Mouse (Mus musculus) forebrain, embryonic 11.5 days (tissue): ENCODE results near the gene Rdh16f2. TPM values are rescaled to one million over a fixed set of nuclear protein-coding genes. Genes with fewer than 3 reads are reported as not detected.
"Not testable (repeated sequence)": the region's sequence is repeated elsewhere in the genome, so short reads cannot be mapped to it uniquely, and the experiment has no call there.

Source experiments
- ATAC-seq: fragments of 200-750 bp; cut with Nextera tagmentation; replicated peaks from 2 replicates; pipeline ENCODE4 v1.8.0; 2017; ENCODE audit warnings: moderate TSS enrichment; ENCODE audit not compliant: low FRiP score
- DNase-seq: peaks from one replicate; pipeline ENCODE4 v3.0.0-alpha.2; 2017; ENCODE audit warnings: low spot score
- H3K27ac ChIP-seq: fragments of 300-500 bp; sonication (generic); 2 replicates; pipeline ENCODE4 v1.5.1; 2014; ENCODE audit warnings: low read depth, low read length
- H3K27me3 ChIP-seq: fragments of 300-500 bp; sonication (generic); 2 replicates; pipeline ENCODE4 v1.6.1; 2014; ENCODE audit warnings: mild to moderate bottlenecking, low read length, mixed read lengths; ENCODE audit not compliant: control insufficient read depth, insufficient read depth
- H3K36me3 ChIP-seq: fragments of 300-500 bp; sonication (generic); 2 replicates; pipeline ENCODE4 v1.6.1; 2014; ENCODE audit warnings: mild to moderate bottlenecking, low read length, moderate library complexity, mixed read lengths; ENCODE audit not compliant: control insufficient read depth, insufficient read depth
- H3K4me1 ChIP-seq: fragments of 300-500 bp; sonication (generic); replicated peaks from 2 replicates; pipeline ENCODE4 v1.6.1; 2014; ENCODE audit warnings: low read length, mixed read lengths; ENCODE audit not compliant: control insufficient read depth, insufficient read depth
- H3K4me2 ChIP-seq: fragments of 300-500 bp; sonication (generic); 2 replicates; pipeline ENCODE4 v1.6.1; 2014; ENCODE audit warnings: low read depth, mild to moderate bottlenecking, low read length, moderate library complexity, mixed read lengths; ENCODE audit not compliant: severe bottlenecking
- H3K4me3 ChIP-seq: fragments of 300-500 bp; sonication (generic); 2 replicates; pipeline ENCODE4 v1.5.1; 2014; ENCODE audit warnings: low read depth, low read length
- H3K9ac ChIP-seq: fragments of 300-500 bp; sonication (generic); 2 replicates; pipeline ENCODE4 v1.6.1; 2014; ENCODE audit warnings: low read length
- H3K9me3 ChIP-seq: fragments of 300-500 bp; sonication (generic); 2 replicates; pipeline ENCODE4 v1.6.1; 2016; ENCODE audit warnings: low read length, mixed read lengths; ENCODE audit not compliant: control insufficient read depth
- WGBS: fragments of 180-500 bp; shearing (Covaris S2); extraction: QIAGEN DNeasy Blood & Tissue Kit; methylation state at CpG from one replicate; pipeline ENCODE4 v1.1.7; 2014; 5-methylcytosine and 5-hydroxymethylcytosine counted together
- polyA plus RNA-seq: library from polyadenylated mRNA; unstranded; fragments of >200 nt; fragmentation: Nextera tagmentation; extraction: Ambion mirVana; gene quantifications from 2 replicates; pipeline ENCODE4 v1.2.1, GENCODE M21; 2014

Gene Rdh16f2
- polyA plus RNA-seq, 1 experiment from 2014 or later = not detected

DNA sequence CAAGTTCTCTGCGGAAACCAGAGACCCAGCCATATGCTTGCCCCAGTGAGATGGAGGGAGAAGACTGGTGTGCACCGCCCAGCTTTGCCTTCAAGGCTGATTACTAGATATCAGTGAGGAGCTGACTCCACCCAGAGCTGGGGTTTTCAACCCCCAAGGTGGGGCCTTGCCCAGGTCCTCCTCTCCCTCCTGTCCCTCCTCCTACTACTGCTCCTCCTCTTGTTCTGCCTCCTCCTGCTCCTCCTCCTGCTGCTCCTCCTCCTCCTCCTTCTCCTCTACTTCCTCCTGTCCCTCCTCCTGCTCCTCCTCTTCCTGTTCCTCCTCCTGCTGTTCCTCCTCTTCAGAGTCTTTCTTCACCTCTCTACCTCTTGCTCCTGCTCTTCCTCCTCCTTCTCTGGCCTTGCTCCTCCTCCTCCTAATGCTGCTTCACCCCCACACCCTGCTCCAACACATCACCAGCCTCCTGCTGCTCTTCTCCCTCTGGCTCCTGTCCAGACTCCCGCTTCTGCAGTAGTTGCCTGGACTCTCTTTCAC lies 12.9 kb downstream of the Rdh16f2 start:
- no peak for DNase-seq
- no peak overlapping the region for H3K4me2 ChIP-seq
- 92% methylated on average over 3 of the region's 3 CpGs for WGBS
- H3K27me3 ChIP-seq = no peaks in the 10 kb centered on the region
- no peaks in the 10 kb centered on the region for H3K9me3 ChIP-seq
- H3K36me3 ChIP-seq = no peaks in the 10 kb centered on the region
- H3K4me1 ChIP-seq = no peaks in the 10 kb centered on the region
- no peak overlapping the region for H3K9ac ChIP-seq
- no peak for ATAC-seq
- H3K4me3 ChIP-seq = no peak overlapping the region
- no peak overlapping the region for H3K27ac ChIP-seq

DNA sequence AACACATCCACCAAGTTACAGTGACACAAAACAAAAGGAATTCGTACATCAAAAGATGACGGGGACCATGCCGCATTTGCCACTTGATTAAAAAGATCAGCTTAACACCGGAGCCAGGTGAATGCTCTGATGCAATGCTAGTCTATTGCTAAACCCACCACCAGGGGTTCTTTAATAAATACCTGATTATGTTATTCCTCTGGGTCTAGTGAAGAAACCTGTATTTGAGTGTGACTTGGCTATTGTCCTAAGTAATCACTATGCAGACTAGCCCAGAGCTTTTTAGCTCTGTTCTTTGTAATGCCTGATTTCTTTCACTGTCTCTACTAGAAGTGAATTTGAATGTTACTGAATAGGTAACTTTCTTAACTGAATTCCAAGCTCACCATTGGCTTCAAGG lies 14.8 kb downstream of the Rdh16f2 start:
- H3K9ac ChIP-seq = no peak overlapping the region
- H3K27me3 ChIP-seq = no peaks in the 10 kb centered on the region
- H3K27ac ChIP-seq = no peak overlapping the region
- 90% methylated on average over 4 of the region's 4 CpGs for WGBS
- no peak overlapping the region for H3K4me3 ChIP-seq
- H3K9me3 ChIP-seq = no peaks in the 10 kb centered on the region
- no peak for DNase-seq
- no peak for ATAC-seq
- no peaks in the 10 kb centered on the region for H3K36me3 ChIP-seq
- H3K4me2 ChIP-seq = no peak overlapping the region
- H3K4me1 ChIP-seq = no peaks in the 10 kb centered on the region

DNA sequence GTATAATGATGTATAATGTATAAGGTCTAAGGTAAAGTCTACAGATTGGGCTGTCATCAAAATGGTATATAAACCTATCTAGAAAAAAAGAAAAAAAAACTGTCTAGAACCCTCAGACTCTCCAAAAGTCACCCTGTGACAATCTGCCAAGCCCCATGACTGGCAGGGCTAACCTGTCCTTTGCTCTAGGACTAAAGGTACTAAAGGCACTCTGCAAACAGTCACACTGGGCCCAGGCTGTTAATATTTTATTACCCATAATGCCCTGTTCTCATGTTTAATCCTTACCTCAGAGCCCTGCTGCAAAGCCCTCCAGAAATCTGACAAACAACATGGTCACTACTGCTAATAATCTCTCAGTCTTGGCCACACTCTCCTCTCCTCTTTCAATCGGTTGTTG lies 20.3 kb downstream of the Rdh16f2 start:
- WGBS = 86% methylated on average over 1 of the region's 1 CpGs
- no peak overlapping the region for H3K4me2 ChIP-seq
- H3K4me1 ChIP-seq = no peaks in the 10 kb centered on the region
- DNase-seq (no peak), ATAC-seq (no peak)
- no peaks in the 10 kb centered on the region for H3K36me3 ChIP-seq
- H3K9ac ChIP-seq = no peak overlapping the region
- no peak overlapping the region for H3K27ac ChIP-seq
- no peak overlapping the region for H3K4me3 ChIP-seq
- no peaks in the 10 kb centered on the region for H3K27me3 ChIP-seq
- no peaks in the 10 kb centered on the region for H3K9me3 ChIP-seq

DNA sequence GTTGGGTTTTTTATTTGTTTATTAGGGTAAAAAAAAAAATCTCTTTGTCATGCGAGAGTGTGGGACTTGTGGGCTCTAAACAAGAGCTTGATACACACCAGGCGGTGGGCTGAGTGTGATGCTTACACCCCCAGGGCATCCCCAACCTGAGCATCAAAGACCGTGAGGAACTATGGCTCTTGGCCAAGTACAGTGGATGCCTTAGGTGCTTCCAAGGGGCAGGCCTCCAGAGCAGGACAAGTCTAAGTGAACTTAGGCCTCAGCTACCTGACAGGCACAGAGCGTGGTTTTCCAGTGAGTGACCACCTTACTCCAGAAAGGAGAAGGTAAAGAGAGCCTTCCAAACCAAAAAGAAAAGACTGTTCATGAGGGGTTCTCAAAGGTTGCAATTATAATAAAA lies 20.7 kb downstream of the Rdh16f2 start:
- ATAC-seq (no peak), DNase-seq (no peak)
- Histone ChIP-seq H3K4me3 (no peak overlapping the region), H3K9ac (no peak overlapping the region), H3K27ac (no peak overlapping the region), H3K4me1 (no peaks in the 10 kb centered on the region), H3K27me3 (no peaks in the 10 kb centered on the region), H3K36me3 (no peaks in the 10 kb centered on the region), H3K4me2 (no peak overlapping the region), H3K9me3 (no peaks in the 10 kb centered on the region)
- WGBS = 84% methylated on average over 4 of the region's 4 CpGs

DNA sequence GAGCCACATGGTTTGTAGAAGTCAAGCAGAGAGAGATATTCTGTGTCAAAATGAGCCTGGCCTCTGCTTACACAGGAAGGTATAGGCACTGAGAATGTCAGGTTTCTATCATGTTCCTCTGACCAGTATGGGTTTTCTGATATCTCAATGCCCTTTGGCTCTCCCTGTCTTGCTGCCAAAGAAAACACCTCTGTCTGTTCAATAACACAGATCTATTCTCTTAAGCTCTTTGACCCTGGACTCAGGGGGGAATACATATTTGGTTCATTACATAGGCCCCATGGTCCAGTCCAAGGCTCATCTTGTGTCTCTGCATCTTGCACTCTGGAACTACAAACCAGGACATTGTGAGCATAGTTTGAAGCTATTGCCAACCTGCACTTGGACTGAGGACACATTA lies 22.3 kb downstream of the Rdh16f2 start, which contains the start of gene Rdh7:
Rdh7 (minus strand) TSS at position 213 of the 400 bp plus-strand sequence.
- ATAC-seq = no peak
- Histone ChIP-seq H3K4me1 (no peaks in the 10 kb centered on the region), H3K27ac (no peak within 1 kb of the TSS), H3K4me2 (no peak within 1 kb of the TSS), H3K4me3 (no peak within 1 kb of the TSS), H3K9ac (no peak within 1 kb of the TSS), H3K27me3 (no peaks in the 10 kb centered on the region), H3K36me3 (no peaks in the 10 kb centered on the region), H3K9me3 (no peaks in the 10 kb centered on the region)
- DNase-seq = no peak

DNA sequence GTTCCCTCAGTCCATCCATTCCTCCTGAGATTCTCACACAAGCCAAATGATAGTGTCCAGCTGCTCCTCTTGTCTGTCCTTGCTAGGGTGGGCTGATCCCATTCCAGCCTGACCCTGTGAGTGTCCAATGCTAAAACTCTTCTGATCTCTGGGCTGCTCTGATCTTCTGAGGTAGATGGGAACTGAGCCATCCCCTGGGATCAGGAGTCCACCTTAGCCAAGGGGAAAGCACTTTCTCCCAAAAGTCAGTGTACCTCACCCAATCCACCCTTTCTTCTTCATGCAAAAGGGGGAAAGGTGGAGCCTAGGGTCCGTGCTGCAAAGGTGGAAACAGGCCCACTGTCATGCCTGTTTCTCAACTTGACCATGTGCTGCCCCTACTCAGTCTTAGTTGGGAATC lies 25.2 kb downstream of the Rdh16f2 start:
- Histone ChIP-seq H3K4me3 (no peak overlapping the region), H3K4me1 (no peaks in the 10 kb centered on the region), H3K27ac (no peak overlapping the region), H3K36me3 (no peaks in the 10 kb centered on the region), H3K9me3 (no peaks in the 10 kb centered on the region), H3K4me2 (no peak overlapping the region), H3K9ac (no peak overlapping the region), H3K27me3 (no peaks in the 10 kb centered on the region)
- 75% methylated on average over 1 of the region's 1 CpGs for WGBS
- DNase-seq (no peak), ATAC-seq (no peak)

DNA sequence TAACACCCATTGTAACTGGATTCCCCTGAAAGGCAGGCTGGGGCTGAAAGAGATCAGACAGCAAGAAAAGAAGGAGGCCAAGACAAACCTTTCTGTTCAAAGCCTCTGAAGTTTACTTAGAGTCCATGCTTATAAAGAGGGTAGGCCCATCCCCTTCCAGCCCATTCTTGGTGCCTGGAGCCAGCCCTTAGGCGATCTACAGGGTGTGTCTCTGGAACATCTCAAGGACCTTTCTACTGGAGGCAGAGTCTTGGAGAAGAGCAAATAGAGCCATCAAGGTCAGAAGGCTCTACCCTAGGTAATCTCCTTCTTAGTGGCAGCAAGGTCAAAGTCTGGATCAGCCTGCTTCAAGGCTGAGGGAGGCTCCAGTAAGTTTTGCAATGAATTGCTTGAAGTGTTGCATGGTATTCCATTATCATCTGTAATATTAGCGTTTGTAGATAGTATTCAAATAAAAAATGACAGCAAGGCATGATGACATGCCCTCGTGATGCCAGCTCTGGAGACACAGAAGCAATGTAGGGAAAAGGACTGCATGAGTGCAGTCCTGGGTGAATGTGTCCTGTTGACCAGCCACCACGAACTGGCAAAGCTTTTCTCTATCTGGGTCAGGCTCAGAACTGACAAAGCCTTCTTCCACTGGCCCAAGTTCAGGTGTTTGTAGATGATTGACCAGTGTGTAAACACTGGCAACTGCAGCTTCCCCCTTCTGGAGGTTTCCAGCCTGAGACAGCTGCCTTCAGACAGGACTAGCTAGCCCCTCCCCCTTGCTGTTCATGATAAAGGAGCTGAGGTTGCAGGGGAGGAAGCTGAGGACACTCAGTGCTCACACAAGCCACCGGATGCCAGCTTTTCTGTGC lies 27.1 kb downstream of the Rdh16f2 start:
- 69% methylated on average over 5 of the region's 5 CpGs for WGBS
- not testable (repeated sequence) for H3K4me3 ChIP-seq, ATAC-seq, H3K4me2 ChIP-seq, H3K9ac ChIP-seq, H3K27ac ChIP-seq, H3K36me3 ChIP-seq, H3K27me3 ChIP-seq, H3K9me3 ChIP-seq, DNase-seq, H3K4me1 ChIP-seq

DNA sequence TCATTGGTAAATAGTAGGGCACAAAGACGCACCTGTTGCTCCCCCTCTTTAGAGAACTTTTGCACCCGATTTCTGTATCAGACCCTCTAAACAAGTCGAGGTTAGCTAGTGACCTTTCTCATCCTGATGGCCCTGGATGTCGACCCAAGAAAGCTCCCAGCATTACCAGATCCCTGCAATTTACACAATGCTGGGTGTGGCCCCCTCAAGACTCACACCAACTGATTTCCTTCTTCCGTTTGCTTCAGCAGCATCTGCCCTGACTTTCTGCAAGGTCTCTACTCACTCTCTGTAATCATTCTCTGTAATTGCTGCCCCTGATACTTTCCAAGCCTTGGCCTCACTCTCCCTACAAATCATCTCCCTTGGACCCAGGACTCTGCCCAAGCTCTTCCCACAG lies 30.4 kb downstream of the Rdh16f2 start:
- Histone ChIP-seq H3K9ac (no peak overlapping the region), H3K4me2 (no peak overlapping the region), H3K36me3 (no peaks in the 10 kb centered on the region), H3K4me3 (no peak overlapping the region), H3K4me1 (no peaks in the 10 kb centered on the region), H3K9me3 (no peaks in the 10 kb centered on the region), H3K27me3 (no peaks in the 10 kb centered on the region), H3K27ac (no peak overlapping the region)
- no peak for ATAC-seq
- DNase-seq = no peak
- 69% methylated on average over 5 of the region's 5 CpGs for WGBS

DNA sequence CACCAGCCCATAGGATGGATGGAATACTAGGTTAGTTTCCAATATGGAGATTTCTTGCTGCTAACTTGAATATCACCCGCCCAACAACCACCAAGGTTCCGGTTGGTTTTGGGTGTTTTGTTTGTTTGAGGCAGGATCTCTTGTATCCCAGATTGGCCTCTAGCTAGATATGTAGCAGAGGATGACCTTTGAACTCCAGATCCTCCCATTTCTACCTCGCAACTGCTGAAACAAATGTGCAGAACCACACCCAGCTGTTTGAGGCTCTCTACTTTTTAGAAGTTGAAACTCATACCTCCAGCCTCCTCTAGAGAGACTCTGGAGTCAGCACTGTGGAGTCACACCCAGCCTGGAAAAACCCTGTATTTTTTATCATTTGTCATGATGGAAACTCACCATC lies 31.2 kb downstream of the Rdh16f2 start:
- Histone ChIP-seq H3K9me3 (no peaks in the 10 kb centered on the region), H3K36me3 (no peaks in the 10 kb centered on the region), H3K27me3 (no peaks in the 10 kb centered on the region), H3K4me3 (no peak overlapping the region), H3K27ac (no peak overlapping the region), H3K9ac (no peak overlapping the region), H3K4me2 (no peak overlapping the region), H3K4me1 (no peaks in the 10 kb centered on the region)
- DNase-seq (no peak), ATAC-seq (no peak)
- WGBS = 93% methylated on average over 3 of the region's 3 CpGs
